Mouse (Mus musculus) liver, postnatal 0 days (tissue): ENCODE measurements around the gene Cfap298. TPM values are rescaled to one million over a fixed set of nuclear protein-coding genes. Genes with fewer than 3 reads are reported as not detected.

Experiments
- ATAC-seq: fragments of 200-750 bp; cut with Nextera tagmentation; 2 replicates; pipeline ENCODE4 v1.8.0; 2017; ENCODE audit warnings: mild to moderate bottlenecking, moderate library complexity
- DNase-seq: peaks from one replicate; pipeline ENCODE4 v3.0.0-alpha.2; 2016
- H3K27ac ChIP-seq: fragments of 300-500 bp; sonication (generic); 2 replicates; pipeline ENCODE4 v1.5.1; 2014; ENCODE audit warnings: antibody characterized with exemption, moderate library complexity, mild to moderate bottlenecking, low read depth
- H3K27me3 ChIP-seq: fragments of 300-500 bp; sonication (generic); 2 replicates; pipeline ENCODE4 v1.6.1; 2014; ENCODE audit warnings: low read length, control low read depth, mixed read lengths; ENCODE audit not compliant: insufficient read depth
- H3K36me3 ChIP-seq: fragments of 300-500 bp; sonication (generic); replicated peaks from 2 replicates; pipeline ENCODE4 v1.6.1; 2014; ENCODE audit warnings: mild to moderate bottlenecking, control low read depth, low read length, moderate library complexity, mixed read lengths; ENCODE audit not compliant: insufficient read depth
- H3K4me1 ChIP-seq: fragments of 300-500 bp; sonication (generic); 2 replicates; pipeline ENCODE4 v1.6.1; 2014; ENCODE audit warnings: antibody characterized with exemption, mild to moderate bottlenecking, control low read depth; ENCODE audit not compliant: insufficient read depth
- H3K4me2 ChIP-seq: fragments of 300-500 bp; sonication (generic); 2 replicates; pipeline ENCODE4 v1.6.1; 2014; ENCODE audit warnings: low read depth, mild to moderate bottlenecking, low read length, moderate library complexity, mixed read lengths
- H3K4me3 ChIP-seq: fragments of 300-500 bp; sonication (generic); 2 replicates; pipeline ENCODE4 v1.5.1; 2014; ENCODE audit warnings: low read depth, low read length
- H3K9ac ChIP-seq: fragments of 300-500 bp; sonication (generic); replicated peaks from 2 replicates; pipeline ENCODE4 v1.6.1; 2014; ENCODE audit warnings: mild to moderate bottlenecking, moderate library complexity
- H3K9me3 ChIP-seq: fragments of 300-500 bp; sonication (generic); 2 replicates; pipeline ENCODE4 v1.6.1; 2016; ENCODE audit warnings: mild to moderate bottlenecking, control low read depth, low read length, mixed read lengths
- CTCF ChIP-seq: sonication (generic); IDR thresholded peaks from 2 replicates; pipeline ENCODE4 v1.5.1; 2016; ENCODE audit warnings: antibody characterized with exemption, low read depth
- EP300 ChIP-seq: IDR thresholded peaks from 2 replicates; pipeline ENCODE4 v1.6.1; 2016; ENCODE audit warnings: antibody characterized with exemption, low read depth, mild to moderate bottlenecking
- WGBS: fragments of 180-500 bp; shearing (Covaris S2); extraction: QIAGEN DNeasy Blood & Tissue Kit; methylation state at CpG from one replicate; pipeline ENCODE4 v1.1.7; 2014; ENCODE audit not compliant: insufficient replicate concordance; 5-methylcytosine and 5-hydroxymethylcytosine counted together
- polyA plus RNA-seq: library from polyadenylated mRNA; unstranded; fragments of >200 nt; fragmentation: Nextera tagmentation; extraction: Ambion mirVana; gene quantifications from 2 replicates; pipeline ENCODE4 v1.2.1, GENCODE M21; 2015

Gene Cfap298
- polyA plus RNA-seq, 1 experiment from 2014 or later: 16.1 TPM

- 88% methylated on average over 7 of the region's 7 CpGs for WGBS
- no peaks in the 10 kb centered on the region for H3K4me1 ChIP-seq
- DNase-seq: no peak
- H3K4me2 ChIP-seq: no peak overlapping the region
- no peak overlapping the region for H3K9ac ChIP-seq
- TF ChIP-seq CTCF (no peak), EP300 (no peak)
- H3K4me3 ChIP-seq: no peak overlapping the region
- H3K27me3 ChIP-seq: no peaks in the 10 kb centered on the region
- no peaks in the 10 kb centered on the region for H3K9me3 ChIP-seq
- peaks cover 65% of the 10 kb centered on the region for H3K36me3 ChIP-seq
- no peak overlapping the region for H3K27ac ChIP-seq
- no peak for ATAC-seq
These were observed 6.3 kb upstream of the Cfap298 start for GRCm38 (mm10) chr16:90941246-90941645.

- TF ChIP-seq EP300 (no peak), CTCF (peak; percentile 33; the same call in 1 of the 2 replicates)
- no peaks in the 10 kb centered on the region for H3K9me3 ChIP-seq
- DNase-seq (peak; percentile 71), ATAC-seq (peak; percentile 68)
- H3K4me3 ChIP-seq: peak overlapping the region; percentile 84
- H3K36me3 ChIP-seq: peaks cover 20% of the 10 kb centered on the region
- WGBS: under 1% methylated on average over 38 of the region's 38 CpGs
- no peaks in the 10 kb centered on the region for H3K27me3 ChIP-seq
- peak overlapping the region; percentile 85 for H3K27ac ChIP-seq
- peak overlapping the region; percentile 96 for H3K4me2 ChIP-seq
- H3K9ac ChIP-seq: peak overlapping the region; percentile 84
- peaks cover 3% of the 10 kb centered on the region; the same call in 1 of the 2 replicates for H3K4me1 ChIP-seq
These were observed 674 bp downstream of the Cfap298 start for GRCm38 (mm10) chr16:90934193-90934686.

- H3K4me3 ChIP-seq: peak overlapping the region; percentile 84
- peak overlapping the region; percentile 85 for H3K27ac ChIP-seq
- H3K36me3 ChIP-seq: peaks cover 18% of the 10 kb centered on the region
- peak overlapping the region; percentile 96 for H3K4me2 ChIP-seq
- WGBS: 23% methylated on average over 13 of the region's 13 CpGs
- peak overlapping the region; percentile 84 for H3K9ac ChIP-seq
- no peaks in the 10 kb centered on the region for H3K27me3 ChIP-seq
- ATAC-seq (no peak), DNase-seq (no peak)
- peaks cover 3% of the 10 kb centered on the region; the same call in 1 of the 2 replicates for H3K4me1 ChIP-seq
- H3K9me3 ChIP-seq: no peaks in the 10 kb centered on the region
- TF ChIP-seq EP300 (no peak), CTCF (no peak)
These were observed 1.3 kb downstream of the Cfap298 start for GRCm38 (mm10) chr16:90933534-90934176.

GRCm38 (mm10) chr16:90927446-90927845, 7.5 kb downstream of the Cfap298 start:
- DNase-seq (no peak), ATAC-seq (no peak)
- WGBS: 82% methylated on average over 4 of the region's 4 CpGs
- Histone ChIP-seq H3K9me3 (no peaks in the 10 kb centered on the region), H3K9ac (no peak overlapping the region), H3K4me1 (no peaks in the 10 kb centered on the region), H3K4me2 (no peak overlapping the region), H3K36me3 (peaks cover 5% of the 10 kb centered on the region; the same call in 1 of the 2 replicates), H3K27ac (no peak overlapping the region), H3K27me3 (no peaks in the 10 kb centered on the region), H3K4me3 (no peak overlapping the region)
- TF ChIP-seq CTCF (no peak), EP300 (no peak)

- Histone ChIP-seq H3K27me3 (no peaks in the 10 kb centered on the region), H3K27ac (no peak overlapping the region), H3K36me3 (peaks cover 5% of the 10 kb centered on the region; the same call in 1 of the 2 replicates), H3K4me3 (no peak overlapping the region), H3K4me1 (no peaks in the 10 kb centered on the region), H3K9me3 (no peaks in the 10 kb centered on the region), H3K4me2 (no peak overlapping the region), H3K9ac (no peak overlapping the region)
- peak; percentile 63 for ATAC-seq
- DNase-seq: peak; percentile 75
- TF ChIP-seq EP300 (no peak), CTCF (peak; percentile 89)
- WGBS: 33% methylated on average over 5 of the region's 5 CpGs
These were observed 9.5 kb downstream of the Cfap298 start for GRCm38 (mm10) chr16:90925461-90925860.

- WGBS: 75% methylated on average over 13 of the region's 13 CpGs
- Histone ChIP-seq H3K9me3 (no peaks in the 10 kb centered on the region), H3K4me3 (no peak overlapping the region), H3K27me3 (no peaks in the 10 kb centered on the region), H3K4me2 (no peak overlapping the region), H3K9ac (no peak overlapping the region), H3K4me1 (no peaks in the 10 kb centered on the region), H3K36me3 (peaks cover 5% of the 10 kb centered on the region; the same call in 1 of the 2 replicates), H3K27ac (no peak overlapping the region)
- ATAC-seq (peak; percentile 54), DNase-seq (peak; percentile 42)
- no peak for TF ChIP-seq CTCF
- no peak for TF ChIP-seq EP300
These were observed 10.1 kb downstream of the Cfap298 start for GRCm38 (mm10) chr16:90924606-90925370.
